In the genomic region with DNA sequence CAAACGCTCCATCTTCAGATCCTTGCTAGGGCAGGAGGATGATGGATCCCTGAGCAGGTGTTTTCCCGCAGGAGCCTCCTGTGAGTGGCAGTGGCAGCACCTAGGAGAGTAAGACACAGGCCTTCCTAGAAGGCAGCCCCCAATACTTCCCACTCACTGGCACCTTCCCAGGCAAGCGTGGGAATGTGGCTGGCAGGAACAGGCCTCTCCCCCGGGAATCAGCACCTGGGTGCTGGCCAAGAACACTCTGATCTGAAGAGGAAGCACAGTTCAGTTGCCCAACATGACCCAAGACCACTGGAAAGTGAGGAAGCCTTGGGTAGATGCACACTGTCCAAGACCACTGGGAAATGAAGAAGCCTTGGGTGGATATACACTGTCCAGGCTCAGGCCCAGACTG, we compare ENCODE assay signal across 12 mouse cellular contexts. TPM values are rescaled to one million over a fixed set of nuclear protein-coding genes. Genes with fewer than 3 reads are reported as not detected.
DNase-seq lines count a peak whose midpoint lies in the region; ATAC-seq and TF ChIP-seq lines count a peak whose summit lies in the region.
"Had no signal": no experiment of that assay in that cellular context is flagged by ENCODE, and none has a peak within 500 bp of the region (broad histone marks: within the 10 kb centered on the region; RNA-seq: fewer than 3 reads in every experiment).

No protein-coding gene starts in this region.

- no peak for TF ChIP-seq CTCF in gastrocnemius, adult 2 months (IDR thresholded peaks at IDR 0.05)
- TF ChIP-seq CTCF in forebrain, postnatal 0 days (IDR thresholded peaks at IDR 0.05; ENCODE audit: low read depth) = no peak

- DNase-seq in kidney, postnatal 14 days = peak; percentile 56
- no peak for DNase-seq in kidney, postnatal 4 days
- peak; percentile 73 for DNase-seq in gastrocnemius, adult 2 months
- DNase-seq in heart, postnatal 25 days (ENCODE audit: low spot score) = peak; percentile 53
- DNase-seq in ovary, postnatal 14 days (ENCODE audit: low spot score) = peak; percentile 44
- DNase-seq in spleen, adult 18-20 months = no peak
- no peak for DNase-seq in spleen, adult 12 weeks (ENCODE audit: low spot score)
- DNase-seq in forebrain, postnatal 0 days = no peak

- intact Hi-C loops in gastrocnemius, adult 2 months (cut with DNase I) = no loop called here
- intact Hi-C loops in heart, postnatal 25 days (cut with DNase I) = no loop called here

- H3K4me2 ChIP-seq in forebrain, postnatal 0 days (ENCODE audit: low read depth) = no peak overlapping the region

- no peaks in the 10 kb centered on the region for H3K36me3 ChIP-seq in forebrain, postnatal 0 days (ENCODE audit: insufficient read depth)
- H3K36me3 ChIP-seq: embryonic facial prominence, embryonic 10.5 days had no signal

- H3K4me3 ChIP-seq in gastrocnemius, adult 2 months = no peak overlapping the region
- no peak overlapping the region for H3K4me3 ChIP-seq in forebrain, postnatal 0 days (ENCODE audit: low read depth, low read length)
- H3K4me3 ChIP-seq: embryonic facial prominence, embryonic 10.5 days had no signal

- H3K4me1 ChIP-seq in forebrain, postnatal 0 days (ENCODE audit: insufficient read depth) = no peaks in the 10 kb centered on the region

- WGBS in forebrain, postnatal 0 days = 57% methylated on average over 4 of the region's 4 CpGs

- no peaks in the 10 kb centered on the region for H3K27me3 ChIP-seq in forebrain, postnatal 0 days (ENCODE audit: insufficient read depth, low read length)

- H3K27ac ChIP-seq in gastrocnemius, adult 2 months = peak overlapping the region; percentile 57
- no peak overlapping the region for H3K27ac ChIP-seq in forebrain, postnatal 0 days (ENCODE audit: low read depth, low read length)
- H3K27ac ChIP-seq: macrophage had no signal

- no peak overlapping the region for H3K9ac ChIP-seq in forebrain, postnatal 0 days

- ATAC-seq in forebrain, postnatal 0 days = no peak
- ATAC-seq: hindbrain, embryonic 16.5 days had no signal

- no peaks in the 10 kb centered on the region for H3K9me3 ChIP-seq in forebrain, postnatal 0 days (ENCODE audit: low read length)
- H3K9me3 ChIP-seq: embryonic facial prominence, embryonic 10.5 days had no signal

RNA-seq across cellular contexts. Expression of a gene that starts 24.7 kb away (rescaled TPM):
- 10 to 100 TPM; 34.4 to 53.7 TPM for total RNA-seq in gastrocnemius, adult 2 months (2021)
- 100 to 1,000 TPM; 149 to 179 TPM for total RNA-seq in heart, postnatal 25 days (2021)
- total RNA-seq in forebrain, postnatal 0 days (2014; rRNA removed) = 63.9 and 64.6 TPM in 2 replicates
- polyA plus RNA-seq in forebrain, postnatal 0 days (2015; fragmentation: Nextera tagmentation; extraction: Ambion mirVana) = 52.8 and 67.3 TPM in 2 replicates

RNA-seq across cellular contexts. Expression of a gene that starts 31.4 kb away (rescaled TPM):
- not detected for total RNA-seq in gastrocnemius, adult 2 months (2021)
- total RNA-seq in heart, postnatal 25 days (2021) = not detected
- total RNA-seq in forebrain, postnatal 0 days (2014; rRNA removed) = not detected in 2 replicates
- polyA plus RNA-seq in forebrain, postnatal 0 days (2015; fragmentation: Nextera tagmentation; extraction: Ambion mirVana) = not detected in 2 replicates
- polyA plus RNA-seq: embryonic facial prominence, embryonic 10.5 days; hindbrain, embryonic 16.5 days; small intestine, adult 2 months had no signal

RNA-seq across cellular contexts. Expression of a gene that starts 38.6 kb away (rescaled TPM):
- total RNA-seq in gastrocnemius, adult 2 months (2021) = 10 to 100 TPM in 1 of 2 experiments, 1 to 10 TPM in 1; 6.9 to 11.9 TPM
- 10 to 100 TPM; 27.5 to 32.3 TPM for total RNA-seq in heart, postnatal 25 days (2021)
- total RNA-seq in forebrain, postnatal 0 days (2014; rRNA removed) = 23.8 and 38.7 TPM in 2 replicates
- 5.0 and 6.8 TPM in 2 replicates for polyA plus RNA-seq in forebrain, postnatal 0 days (2015; fragmentation: Nextera tagmentation; extraction: Ambion mirVana)

RNA-seq across cellular contexts. Expression of a gene that starts 49.1 kb away (rescaled TPM):
- total RNA-seq in gastrocnemius, adult 2 months (2021) = 1 to 10 TPM; 2.8 to 7.3 TPM
- total RNA-seq in heart, postnatal 25 days (2021) = 10 to 100 TPM; 49.7 to 51.6 TPM
- total RNA-seq in forebrain, postnatal 0 days (2014; rRNA removed) = 7.8 and 10.0 TPM in 2 replicates
- 4.8 and 6.2 TPM in 2 replicates for polyA plus RNA-seq in forebrain, postnatal 0 days (2015; fragmentation: Nextera tagmentation; extraction: Ambion mirVana)

Comparison
In these comparisons a context has a peak if more than half of its experiments do, and no peak if none do; other contexts are left out.
1. DNase-seq: peak in kidney, postnatal 14 days (single experiment), gastrocnemius, adult 2 months (single experiment), heart, postnatal 25 days (single experiment) and ovary, postnatal 14 days (single experiment); none in kidney, postnatal 4 days (0 of 2), spleen, adult 18-20 months (0 of 2), spleen, adult 12 weeks (single experiment) and forebrain, postnatal 0 days (single experiment).